Mouse (Mus musculus) embryonic facial prominence, embryonic 12.5 days (tissue): ENCODE results near the gene Kirrel3. TPM values are rescaled to one million over a fixed set of nuclear protein-coding genes. Genes with fewer than 3 reads are reported as not detected.

ENCODE experiments used
- ATAC-seq: fragments of 200-750 bp; cut with Nextera tagmentation; 2 replicates; pipeline ENCODE4 v1.8.0; 2017; ENCODE audit not compliant: insufficient number of reproducible peaks, insufficient read depth, low FRiP score, low TSS enrichment
- H3K27ac ChIP-seq: fragments of 300-500 bp; sonication (generic); 2 replicates; pipeline ENCODE4 v1.5.1; 2016; ENCODE audit warnings: mild to moderate bottlenecking
- H3K27me3 ChIP-seq: fragments of 300-500 bp; sonication (generic); 2 replicates; pipeline ENCODE4 v1.6.1; 2016; ENCODE audit warnings: mild to moderate bottlenecking, moderate library complexity
- H3K36me3 ChIP-seq: fragments of 300-500 bp; sonication (generic); 2 replicates; pipeline ENCODE4 v1.6.1; 2016; ENCODE audit warnings: mild to moderate bottlenecking
- H3K4me1 ChIP-seq: fragments of 300-500 bp; sonication (generic); 2 replicates; pipeline ENCODE4 v1.6.1; 2016
- H3K4me2 ChIP-seq: fragments of 300-500 bp; sonication (generic); replicated peaks from 2 replicates; pipeline ENCODE4 v1.6.1; 2016; ENCODE audit warnings: mild to moderate bottlenecking, moderate library complexity
- H3K4me3 ChIP-seq: fragments of 300-500 bp; sonication (generic); 2 replicates; pipeline ENCODE4 v1.5.1; 2016; ENCODE audit warnings: mild to moderate bottlenecking
- H3K9ac ChIP-seq: fragments of 300-500 bp; sonication (generic); 2 replicates; pipeline ENCODE4 v1.6.1; 2016; ENCODE audit warnings: mild to moderate bottlenecking, moderate library complexity
- H3K9me3 ChIP-seq: fragments of 300-500 bp; sonication (generic); 2 replicates; pipeline ENCODE4 v1.6.1; 2016; ENCODE audit warnings: mild to moderate bottlenecking, moderate library complexity
- WGBS: fragments of 180-500 bp; shearing (Covaris S2); methylation state at CpG from one replicate; pipeline ENCODE4 v1.1.7; 2016; 5-methylcytosine and 5-hydroxymethylcytosine counted together
- polyA plus RNA-seq: library from polyadenylated mRNA; unstranded; fragments of >200 nt; fragmentation: Nextera tagmentation; extraction: Ambion mirVana; gene quantifications from 2 replicates; pipeline ENCODE4 v1.2.1, GENCODE M21; 2016

Kirrel3 gene
- polyA plus RNA-seq, 1 experiment from 2014 or later = 7.9 TPM

GRCm38 (mm10) chr9:34734991-34735390, 249.3 kb downstream of the Kirrel3 start:
- ATAC-seq = no peak
- H3K27ac ChIP-seq = no peak overlapping the region
- no peaks in the 10 kb centered on the region for H3K4me1 ChIP-seq
- H3K9me3 ChIP-seq = no peaks in the 10 kb centered on the region
- H3K4me2 ChIP-seq = no peak overlapping the region
- 69% methylated on average over 4 of the region's 4 CpGs for WGBS
- no peaks in the 10 kb centered on the region for H3K36me3 ChIP-seq
- H3K9ac ChIP-seq = no peak overlapping the region
- H3K4me3 ChIP-seq = no peak overlapping the region
- no peaks in the 10 kb centered on the region for H3K27me3 ChIP-seq

- no peak overlapping the region for H3K9ac ChIP-seq
- 53% methylated on average over 5 of the region's 5 CpGs for WGBS
- no peak overlapping the region for H3K4me3 ChIP-seq
- no peak for ATAC-seq
- no peaks in the 10 kb centered on the region for H3K4me1 ChIP-seq
- H3K27me3 ChIP-seq = no peaks in the 10 kb centered on the region
- no peaks in the 10 kb centered on the region for H3K9me3 ChIP-seq
- H3K27ac ChIP-seq = no peak overlapping the region
- no peak overlapping the region for H3K4me2 ChIP-seq
- H3K36me3 ChIP-seq = no peaks in the 10 kb centered on the region
Measured at GRCm38 (mm10) chr9:34739431-34739830, 253.7 kb downstream of the Kirrel3 start.

- Histone ChIP-seq H3K4me1 (no peaks in the 10 kb centered on the region), H3K4me2 (no peak overlapping the region), H3K27ac (no peak overlapping the region), H3K9ac (no peak overlapping the region), H3K27me3 (no peaks in the 10 kb centered on the region), H3K4me3 (no peak overlapping the region), H3K36me3 (no peaks in the 10 kb centered on the region), H3K9me3 (no peaks in the 10 kb centered on the region)
- no peak for ATAC-seq
- 94% methylated on average over 3 of the region's 3 CpGs for WGBS
Measured at GRCm38 (mm10) chr9:34740814-34741213, 255.1 kb downstream of the Kirrel3 start.

- ATAC-seq = no peak
- Histone ChIP-seq H3K36me3 (no peaks in the 10 kb centered on the region), H3K27me3 (no peaks in the 10 kb centered on the region), H3K4me3 (no peak overlapping the region), H3K4me1 (0 out of 2 replicates have a peak, but pooled peaks cover 3% of the 10 kb centered on the region), H3K4me2 (no peak overlapping the region), H3K27ac (no peak overlapping the region), H3K9me3 (no peaks in the 10 kb centered on the region), H3K9ac (no peak overlapping the region)
- WGBS = 42% methylated on average over 2 of the region's 2 CpGs
Measured at GRCm38 (mm10) chr9:34748003-34748402, 262.3 kb downstream of the Kirrel3 start.

- Histone ChIP-seq H3K27me3 (no peaks in the 10 kb centered on the region), H3K36me3 (no peaks in the 10 kb centered on the region), H3K9ac (no peak overlapping the region), H3K4me2 (no peak overlapping the region), H3K4me3 (no peak overlapping the region), H3K9me3 (no peaks in the 10 kb centered on the region), H3K27ac (no peak overlapping the region), H3K4me1 (0 out of 2 replicates have a peak, but pooled peaks cover 3% of the 10 kb centered on the region)
- no peak for ATAC-seq
- 85% methylated on average over 7 of the region's 7 CpGs for WGBS
Measured at GRCm38 (mm10) chr9:34749161-34749560, 263.5 kb downstream of the Kirrel3 start.

GRCm38 (mm10) chr9:34749877-34750276, 264.2 kb downstream of the Kirrel3 start:
- 68% methylated on average over 4 of the region's 4 CpGs for WGBS
- H3K27me3 ChIP-seq = no peaks in the 10 kb centered on the region
- no peak overlapping the region for H3K4me2 ChIP-seq
- ATAC-seq = no peak
- no peaks in the 10 kb centered on the region for H3K9me3 ChIP-seq
- H3K4me3 ChIP-seq = no peak overlapping the region
- 0 out of 2 replicates have a peak, but pooled peaks cover 3% of the 10 kb centered on the region for H3K4me1 ChIP-seq
- no peak overlapping the region for H3K27ac ChIP-seq
- H3K36me3 ChIP-seq = no peaks in the 10 kb centered on the region
- no peak overlapping the region for H3K9ac ChIP-seq

- Histone ChIP-seq H3K4me3 (no peak overlapping the region), H3K4me2 (no peak overlapping the region), H3K9me3 (no peaks in the 10 kb centered on the region), H3K27me3 (no peaks in the 10 kb centered on the region), H3K27ac (no peak overlapping the region), H3K36me3 (no peaks in the 10 kb centered on the region), H3K9ac (no peak overlapping the region), H3K4me1 (0 out of 2 replicates have a peak, but pooled peaks cover 3% of the 10 kb centered on the region)
- WGBS = 44% methylated on average over 2 of the region's 2 CpGs
- ATAC-seq = 0 out of 2 replicates have a peak, but pooled peaks have one; percentile 47
Measured at GRCm38 (mm10) chr9:34750887-34751286, 265.2 kb downstream of the Kirrel3 start.

GRCm38 (mm10) chr9:34752076-34752800, 266.5 kb downstream of the Kirrel3 start:
- ATAC-seq = no peak
- Histone ChIP-seq H3K27me3 (no peaks in the 10 kb centered on the region), H3K4me3 (no peak overlapping the region), H3K27ac (no peak overlapping the region), H3K36me3 (no peaks in the 10 kb centered on the region), H3K4me1 (0 out of 2 replicates have a peak, but pooled peaks cover 3% of the 10 kb centered on the region), H3K9me3 (no peaks in the 10 kb centered on the region), H3K9ac (no peak overlapping the region), H3K4me2 (no peak overlapping the region)
- 82% methylated on average over 5 of the region's 5 CpGs for WGBS

- Histone ChIP-seq H3K27ac (no peak overlapping the region), H3K36me3 (no peaks in the 10 kb centered on the region), H3K4me3 (no peak overlapping the region), H3K9me3 (no peaks in the 10 kb centered on the region), H3K4me1 (0 out of 2 replicates have a peak, but pooled peaks cover 3% of the 10 kb centered on the region), H3K9ac (no peak overlapping the region), H3K4me2 (no peak overlapping the region), H3K27me3 (peaks cover 3% of the 10 kb centered on the region; the same call in 1 of the 2 replicates)
- ATAC-seq = no peak
- 17% methylated on average over 4 of the region's 4 CpGs for whole genome bisulfite sequencing
Measured at GRCm38 (mm10) chr9:34752801-34753170, 267.1 kb downstream of the Kirrel3 start.

GRCm38 (mm10) chr9:34753891-34754290, 268.2 kb downstream of the Kirrel3 start:
- H3K36me3 ChIP-seq = no peaks in the 10 kb centered on the region
- H3K4me1 ChIP-seq = 0 out of 2 replicates have a peak, but pooled peaks cover 3% of the 10 kb centered on the region
- peaks cover 4% of the 10 kb centered on the region; the same call in 1 of the 2 replicates for H3K27me3 ChIP-seq
- no peak overlapping the region for H3K4me3 ChIP-seq
- no peak overlapping the region for H3K9ac ChIP-seq
- no peak for ATAC-seq
- H3K4me2 ChIP-seq = no peak overlapping the region
- 83% methylated on average over 5 of the region's 5 CpGs for WGBS
- no peak overlapping the region for H3K27ac ChIP-seq
- H3K9me3 ChIP-seq = no peaks in the 10 kb centered on the region

- 69% methylated on average over 6 of the region's 6 CpGs for WGBS
- Histone ChIP-seq H3K9me3 (no peaks in the 10 kb centered on the region), H3K9ac (no peak overlapping the region), H3K4me2 (no peak overlapping the region), H3K27ac (no peak overlapping the region), H3K4me1 (0 out of 2 replicates have a peak, but pooled peaks cover 3% of the 10 kb centered on the region), H3K4me3 (no peak overlapping the region), H3K27me3 (peaks cover 4% of the 10 kb centered on the region; the same call in 1 of the 2 replicates), H3K36me3 (no peaks in the 10 kb centered on the region)
- ATAC-seq = no peak
Measured at GRCm38 (mm10) chr9:34754523-34755097, 268.9 kb downstream of the Kirrel3 start.

GRCm38 (mm10) chr9:34756055-34756454, 270.4 kb downstream of the Kirrel3 start:
- Histone ChIP-seq H3K4me3 (no peak overlapping the region), H3K9me3 (no peaks in the 10 kb centered on the region), H3K4me1 (0 out of 2 replicates have a peak, but pooled peaks cover 1% of the 10 kb centered on the region), H3K4me2 (no peak overlapping the region), H3K27ac (no peak overlapping the region), H3K27me3 (peaks cover 4% of the 10 kb centered on the region; the same call in 1 of the 2 replicates), H3K9ac (no peak overlapping the region), H3K36me3 (no peaks in the 10 kb centered on the region)
- no peak for ATAC-seq
- 88% methylated on average over 7 of the region's 7 CpGs for WGBS
